Mouse (Mus musculus) heart, embryonic 14.5 days (tissue): Measurements from ENCODE around the gene Ctnnd1. TPM values are rescaled to one million over a fixed set of nuclear protein-coding genes. Genes with fewer than 3 reads are reported as not detected.

ENCODE experiments used
- ATAC-seq: fragments of 200-750 bp; cut with Nextera tagmentation; 2 replicates; pipeline ENCODE4 v1.8.0; 2017; ENCODE audit warnings: low read depth, moderate TSS enrichment; ENCODE audit not compliant: insufficient number of reproducible peaks, insufficient read depth, low FRiP score
- H3K27ac ChIP-seq, 2 experiments: fragments of 200-500 bp in 1 of 2; fragments of 300-500 bp in 1 of 2; sonication (generic) in 1 of 2; replicated peaks in 1 of 2; 2 replicates each; pipeline ENCODE4 v1.5.1; 2012 to 2014; ENCODE audit warnings: low read depth in 2 of 2, low read length in 2 of 2, control low read depth in 1 of 2, mild to moderate bottlenecking in 1 of 2, mixed read lengths in 1 of 2; ENCODE audit not compliant: control insufficient read depth in 1 of 2, insufficient read depth in 1 of 2
- H3K27me3 ChIP-seq: fragments of 300-500 bp; sonication (generic); 2 replicates; pipeline ENCODE4 v1.6.1; 2014; ENCODE audit warnings: mild to moderate bottlenecking, low read length, control low read depth; ENCODE audit not compliant: control insufficient read depth, insufficient read depth
- H3K36me3 ChIP-seq: fragments of 300-500 bp; sonication (generic); 2 replicates; pipeline ENCODE4 v1.6.1; 2014; ENCODE audit warnings: mild to moderate bottlenecking, control low read depth, low read length, mixed read lengths; ENCODE audit not compliant: control insufficient read depth, insufficient read depth
- H3K4me1 ChIP-seq, 2 experiments: fragments of 200-500 bp in 1 of 2; fragments of 300-500 bp in 1 of 2; sonication (generic) in 1 of 2; 2 replicates each; pipeline ENCODE4 v1.6.1; 2012 to 2014; ENCODE audit warnings: low read length in 2 of 2, control low read depth in 1 of 2, mixed read lengths in 1 of 2; ENCODE audit not compliant: control insufficient read depth in 2 of 2, insufficient read depth in 2 of 2
- H3K4me2 ChIP-seq: fragments of 300-500 bp; sonication (generic); 2 replicates; pipeline ENCODE4 v1.6.1; 2014; ENCODE audit warnings: mild to moderate bottlenecking, low read length
- H3K4me3 ChIP-seq, 2 experiments: fragments of 200-500 bp in 1 of 2; fragments of 300-500 bp in 1 of 2; sonication (generic) in 1 of 2; 2 replicates each; pipeline ENCODE4 v1.5.1; 2012 to 2014; ENCODE audit warnings: low read length in 2 of 2, mild to moderate bottlenecking in 2 of 2, control low read depth in 1 of 2, low read depth in 1 of 2, moderate library complexity in 1 of 2; ENCODE audit not compliant: control insufficient read depth in 1 of 2, insufficient read depth in 1 of 2
- H3K9ac ChIP-seq: fragments of 300-500 bp; sonication (generic); 2 replicates; pipeline ENCODE4 v1.6.1; 2014; ENCODE audit warnings: mild to moderate bottlenecking, low read length
- H3K9me3 ChIP-seq: fragments of 300-500 bp; sonication (generic); 2 replicates; pipeline ENCODE4 v1.6.1; 2016; ENCODE audit warnings: low read length, control low read depth; ENCODE audit not compliant: control insufficient read depth
- WGBS: fragments of 180-500 bp; shearing (Covaris S2); extraction: QIAGEN DNeasy Blood & Tissue Kit; methylation state at CpG from one replicate; pipeline ENCODE4 v1.1.7; 2014; 5-methylcytosine and 5-hydroxymethylcytosine counted together
- polyA plus RNA-seq: library from polyadenylated mRNA; unstranded; fragments of >200 nt; fragmentation: Nextera tagmentation; extraction: Ambion mirVana; gene quantifications from 2 replicates; pipeline ENCODE4 v1.2.1, GENCODE M21; 2014

Ctnnd1 gene
- polyA plus RNA-seq, 1 experiment from 2014 or later = 68.5 TPM

GRCm38 (mm10) chr2:84660253-84660652 is 9.7 kb upstream of the Ctnnd1 start:
- Histone ChIP-seq H3K9ac (no peak overlapping the region), H3K27me3 (no peaks in the 10 kb centered on the region), H3K27ac (no peak overlapping the region), H3K4me3 (no peak overlapping the region), H3K36me3 (no peaks in the 10 kb centered on the region), H3K9me3 (no peaks in the 10 kb centered on the region), H3K4me1 (no peaks in the 10 kb centered on the region), H3K4me2 (no peak overlapping the region)
- WGBS = 59% methylated on average over 3 of the region's 3 CpGs
- ATAC-seq = no peak

- no peaks in the 10 kb centered on the region for H3K27me3 ChIP-seq
- WGBS = 91% methylated on average over 32 of the region's 32 CpGs
- H3K27ac ChIP-seq = no peak within 1 kb of the TSS
- no peak for ATAC-seq
- no peaks in the 10 kb centered on the region for H3K36me3 ChIP-seq
- H3K4me2 ChIP-seq = no peak within 1 kb of the TSS
- H3K9ac ChIP-seq = no peak within 1 kb of the TSS
- H3K4me1 ChIP-seq = no peaks in the 10 kb centered on the region
- no peak within 1 kb of the TSS for H3K4me3 ChIP-seq
- no peaks in the 10 kb centered on the region for H3K9me3 ChIP-seq
These were observed 8.2 kb upstream of the Ctnnd1 start, which contains the start of gene Btbd18 for GRCm38 (mm10) chr2:84658806-84659205. Btbd18 (plus strand) TSS chr2:84659079.

GRCm38 (mm10) chr2:84655864-84656263 is 5.3 kb upstream of the Ctnnd1 start:
- 58% methylated on average over 1 of the region's 1 CpGs for WGBS
- Histone ChIP-seq H3K4me1 (no peaks in the 10 kb centered on the region), H3K4me2 (no peak overlapping the region), H3K9me3 (no peaks in the 10 kb centered on the region), H3K36me3 (no peaks in the 10 kb centered on the region), H3K27me3 (no peaks in the 10 kb centered on the region), H3K4me3 (no peak overlapping the region), H3K27ac (no peak overlapping the region), H3K9ac (no peak overlapping the region)
- ATAC-seq = no peak

- Histone ChIP-seq H3K9ac (no peak overlapping the region), H3K4me3 (no peak overlapping the region), H3K36me3 (no peaks in the 10 kb centered on the region), H3K27me3 (no peaks in the 10 kb centered on the region), H3K4me2 (no peak overlapping the region), H3K4me1 (no peaks in the 10 kb centered on the region), H3K27ac (no peak overlapping the region), H3K9me3 (no peaks in the 10 kb centered on the region)
- ATAC-seq = no peak
These were observed 2.8 kb upstream of the Ctnnd1 start for GRCm38 (mm10) chr2:84653354-84653753.

GRCm38 (mm10) chr2:84649674-84650073 is 891 bp downstream of the Ctnnd1 start:
- no peaks in the 10 kb centered on the region for H3K27me3 ChIP-seq
- peak overlapping the region; percentile 65 to 86 for H3K4me3 ChIP-seq
- H3K4me2 ChIP-seq = peak overlapping the region; percentile 79
- H3K36me3 ChIP-seq = no peaks in the 10 kb centered on the region
- H3K9ac ChIP-seq = peak overlapping the region; percentile 86
- WGBS = 0% methylated on average over 10 of the region's 10 CpGs
- no peaks in the 10 kb centered on the region for H3K9me3 ChIP-seq
- ATAC-seq = no peak
- H3K4me1 ChIP-seq = peaks cover 3 to 26% of the 10 kb centered on the region in 2 experiments; a peak in 3 of 4 replicates
- peak overlapping the region; percentile 95 for H3K27ac ChIP-seq

- H3K27ac ChIP-seq = peak overlapping the region; percentile 51 to 52; a peak in 2 of 4 replicates
- no peaks in the 10 kb centered on the region for H3K9me3 ChIP-seq
- ATAC-seq = no peak
- peaks cover 6 to 37% of the 10 kb centered on the region in 2 experiments for H3K4me1 ChIP-seq
- no peaks in the 10 kb centered on the region for H3K27me3 ChIP-seq
- no peaks in the 10 kb centered on the region for H3K36me3 ChIP-seq
- H3K9ac ChIP-seq = peak overlapping the region; percentile 86
- WGBS = 8% methylated on average over 6 of the region's 6 CpGs
- peak overlapping the region; percentile 45 to 65 for H3K4me3 ChIP-seq
- peak overlapping the region; percentile 79 for H3K4me2 ChIP-seq
These were observed 2.2 kb downstream of the Ctnnd1 start for GRCm38 (mm10) chr2:84648369-84648768.

GRCm38 (mm10) chr2:84647051-84647568 is 3.5 kb downstream of the Ctnnd1 start:
- no peak for ATAC-seq
- Histone ChIP-seq H3K27me3 (no peaks in the 10 kb centered on the region), H3K4me1 (peaks cover 7 to 50% of the 10 kb centered on the region in 2 experiments), H3K9ac (no peak overlapping the region), H3K36me3 (0 out of 2 replicates have a peak, but pooled peaks cover 2% of the 10 kb centered on the region), H3K9me3 (no peaks in the 10 kb centered on the region), H3K27ac (no peak overlapping the region; a peak in 1 of 4 replicates), H3K4me2 (peak overlapping the region; percentile 79), H3K4me3 (no peak overlapping the region; a peak in 1 of 4 replicates)
- WGBS = 78% methylated on average over 6 of the region's 6 CpGs

GRCm38 (mm10) chr2:84646138-84646537 is 4.4 kb downstream of the Ctnnd1 start:
- Histone ChIP-seq H3K9ac (peak overlapping the region; percentile 44; the same call in 1 of the 2 replicates), H3K27ac (peak overlapping the region in 1 of 2 experiments; percentile 62; a peak in 2 of 4 replicates), H3K27me3 (no peaks in the 10 kb centered on the region), H3K4me2 (peak overlapping the region; percentile 39), H3K4me3 (no peak overlapping the region), H3K36me3 (peaks cover 11% of the 10 kb centered on the region; the same call in 1 of the 2 replicates), H3K9me3 (no peaks in the 10 kb centered on the region), H3K4me1 (peaks cover 7 to 60% of the 10 kb centered on the region in 2 experiments)
- WGBS = 32% methylated on average over 1 of the region's 1 CpGs
- no peak for ATAC-seq
